Mouse (Mus musculus) olfactory bulb, adult 2 months (tissue): ENCODE measurements around the gene Dnase1l1.

Source experiments
- CTCF ChIP-seq: fragments of 200-500 bp; IDR thresholded peaks from 2 replicates; pipeline ENCODE4 v1.5.1; 2012; ENCODE audit warnings: low read depth, mild to moderate bottlenecking, low read length, moderate library complexity; ENCODE audit not compliant: insufficient read depth
- POLR2A ChIP-seq: fragments of 200-500 bp; IDR thresholded peaks from 2 replicates; pipeline ENCODE4 v1.6.1; 2012; ENCODE audit warnings: mild to moderate bottlenecking, low read depth, low read length, moderate library complexity; ENCODE audit not compliant: insufficient read depth

- TF ChIP-seq POLR2A, result no peak
- TF ChIP-seq CTCF, result no peak
Measured at GRCm38 (mm10) chrX:74257746-74258145, 24.4 kb downstream of the Dnase1l1 start.
